Mouse (Mus musculus) small intestine, adult 2 months (tissue): Measurements from ENCODE around the gene Gas2.

Source experiments
- CTCF ChIP-seq: fragments of 200-500 bp; IDR thresholded peaks from 2 replicates; pipeline ENCODE4 v1.5.1; 2012; ENCODE audit warnings: low read depth, mild to moderate bottlenecking, control low read depth, inconsistent platforms, low read length, moderate library complexity, mixed read lengths; ENCODE audit not compliant: insufficient replicate concordance, insufficient read length; ENCODE audit errors: extremely low read depth
- POLR2A ChIP-seq: fragments of 200-500 bp; IDR thresholded peaks from 2 replicates; pipeline ENCODE4 v1.6.1; 2012; ENCODE audit warnings: low read depth, mild to moderate bottlenecking, control low read depth, inconsistent platforms, low read length, moderate library complexity

DNA sequence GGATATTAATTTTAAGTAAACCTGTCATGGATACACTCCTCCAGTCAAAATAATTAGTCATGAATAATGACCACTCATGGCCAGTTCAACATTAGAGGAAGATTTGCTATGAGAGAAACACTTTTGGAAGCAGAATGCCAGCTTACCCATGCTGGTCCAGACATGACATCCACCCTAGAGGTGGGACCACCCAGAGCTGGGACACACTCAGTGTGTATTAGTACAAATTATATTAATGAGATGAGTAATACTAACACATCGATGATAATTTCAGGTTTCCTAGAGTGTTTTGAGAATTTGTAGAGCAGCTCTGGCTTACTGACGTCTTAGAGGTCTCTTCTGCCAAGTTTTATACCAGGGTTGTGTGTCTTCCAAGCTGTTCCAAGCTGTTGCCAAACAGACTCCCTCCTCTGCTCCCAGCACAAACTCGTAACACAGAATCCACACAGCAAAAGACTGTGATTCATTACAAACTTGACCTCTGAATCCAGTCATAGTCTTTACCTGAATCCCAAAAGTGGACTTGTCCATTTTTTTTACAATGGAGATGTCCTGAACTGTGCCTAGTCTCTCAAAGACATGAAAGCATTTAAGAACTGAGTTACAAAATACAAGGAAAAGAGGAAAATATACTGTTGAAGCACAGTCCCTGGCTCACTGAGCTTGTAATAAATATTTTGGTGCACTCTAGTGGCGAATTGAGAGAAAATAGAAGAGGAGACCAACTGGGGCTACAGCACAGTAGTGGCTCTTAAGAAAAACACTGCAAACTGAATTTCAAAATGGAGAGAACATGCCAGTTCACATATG, 46.1 kb upstream of the Gas2 start:
- TF ChIP-seq POLR2A = no peak
- no peak for TF ChIP-seq CTCF
